Mouse (Mus musculus): Measurements from ENCODE around the gene Mug1. TPM values are rescaled to one million over a fixed set of nuclear protein-coding genes. Genes with fewer than 3 reads are reported as not detected.
"Not testable (repeated sequence)": the region's sequence is repeated elsewhere in the genome, so short reads cannot be mapped to it uniquely, and the experiment has no call there.

The Mug1 gene
- polyA plus RNA-seq (2015; fragmentation: Nextera tagmentation; extraction: Ambion mirVana): not detected in 2 replicates

DNA sequence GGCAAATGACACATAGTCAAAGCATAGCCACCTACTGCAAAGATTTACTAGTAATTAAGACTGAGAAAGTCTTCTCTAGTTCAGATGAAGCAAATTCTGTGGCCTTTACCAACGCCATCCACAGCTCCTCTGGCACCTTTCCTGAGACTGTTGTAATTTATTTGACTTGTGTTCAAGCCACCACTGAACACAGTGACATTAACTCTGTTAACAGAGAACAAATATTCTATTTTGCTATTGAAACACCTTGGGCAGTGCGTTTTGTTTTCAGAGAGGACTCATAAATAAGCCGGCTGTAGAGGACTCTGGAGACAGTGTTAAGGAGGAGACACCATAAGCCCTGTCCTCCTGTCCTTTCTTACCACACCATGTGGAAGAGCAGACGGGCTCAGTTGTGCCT is at the start of gene Mug1:
Gene Mug1, plus strand, starts transcription at position 271 of the 400 bp plus-strand sequence.
- H3K4me2 ChIP-seq (replicated peaks; ENCODE audit: low read depth, low read length); DNase-seq (ENCODE audit: low spot score); ATAC-seq; H3K9ac ChIP-seq (replicated peaks; ENCODE audit: low read depth); H3K27me3 ChIP-seq (replicated peaks; ENCODE audit: insufficient read depth, low read length); H3K36me3 ChIP-seq (ENCODE audit: insufficient read depth, low read length); H3K27ac ChIP-seq (ENCODE audit: low read length); H3K4me3 ChIP-seq (ENCODE audit: low read depth, low read length); H3K9me3 ChIP-seq (ENCODE audit: low read length); H3K4me1 ChIP-seq (ENCODE audit: insufficient read depth, low read depth, low read length): not testable (repeated sequence)
- WGBS: 74% methylated on average over 4 of the region's 4 CpGs

DNA sequence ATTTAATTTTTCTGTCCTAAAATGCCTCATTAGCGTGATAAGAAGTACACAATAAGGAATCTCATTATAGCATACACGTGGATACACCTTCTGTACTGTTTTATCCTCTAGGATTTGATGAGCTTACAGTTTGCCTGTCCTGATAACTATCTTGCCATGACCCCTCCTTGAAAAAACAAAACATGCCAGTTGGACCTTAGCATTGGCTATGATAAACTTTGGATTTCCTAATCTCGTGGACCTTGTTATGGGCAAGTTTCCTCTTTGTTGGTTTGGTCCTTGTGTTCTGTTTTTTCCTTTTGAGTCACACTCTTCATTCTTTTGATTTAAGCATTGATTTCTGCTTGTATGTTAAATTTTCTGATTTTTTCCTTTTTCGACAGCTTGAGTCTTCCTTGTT is 10.3 kb upstream of the Mug1 start:
- no peak for ATAC-seq
- no peaks in the 10 kb centered on the region for H3K36me3 ChIP-seq (ENCODE audit: insufficient read depth, low read length)

DNA sequence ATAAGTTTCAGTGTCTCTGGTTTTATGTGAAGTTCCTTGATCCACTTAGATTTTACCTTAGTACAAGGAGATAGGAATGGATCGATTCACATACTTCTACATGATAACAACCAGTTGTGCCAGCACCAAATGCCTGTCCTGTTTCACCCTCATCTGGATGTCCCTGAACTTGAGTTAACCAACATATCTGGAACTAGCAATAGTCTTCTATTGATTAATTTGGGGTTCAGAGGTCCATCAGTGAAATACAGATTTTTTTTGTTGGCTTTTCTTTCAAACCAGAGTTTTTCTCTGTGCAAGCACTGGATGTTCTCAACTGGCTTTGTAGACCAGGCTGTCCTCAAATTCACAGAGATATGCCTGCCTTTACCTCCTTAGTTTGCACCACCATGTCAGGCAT is 2.0 kb upstream of the Mug1 start:
- TF ChIP-seq CTCF (IDR thresholded peaks at IDR 0.05) (no peak), EP300 (IDR thresholded peaks at IDR 0.05) (no peak)
- H3K4me1 ChIP-seq (ENCODE audit: insufficient read depth, low read depth, low read length): no peaks in the 10 kb centered on the region
- H3K9ac ChIP-seq (replicated peaks; ENCODE audit: low read depth): no peak overlapping the region
- no peaks in the 10 kb centered on the region for H3K36me3 ChIP-seq (ENCODE audit: insufficient read depth, low read length)
- H3K27ac ChIP-seq (ENCODE audit: low read length): no peak overlapping the region
- H3K4me3 ChIP-seq (ENCODE audit: low read depth, low read length): no peak overlapping the region
- H3K4me2 ChIP-seq (replicated peaks; ENCODE audit: low read depth, low read length): no peak overlapping the region
- H3K27me3 ChIP-seq (replicated peaks; ENCODE audit: insufficient read depth, low read length): no peaks in the 10 kb centered on the region
- DNase-seq (ENCODE audit: low spot score) (no peak), ATAC-seq (no peak)
- H3K9me3 ChIP-seq (ENCODE audit: low read length): no peaks in the 10 kb centered on the region
- 83% methylated on average over 1 of the region's 1 CpGs for WGBS

More for the DNA sequence above, 10.3 kb upstream of the Mug1 start:
- WGBS: 73% methylated on average over 4 of the region's 4 CpGs
- no peak overlapping the region for H3K4me2 ChIP-seq (replicated peaks; ENCODE audit: low read depth, low read length)
- no peak overlapping the region for H3K4me3 ChIP-seq (ENCODE audit: low read depth, low read length)
- no peaks in the 10 kb centered on the region for H3K4me1 ChIP-seq (ENCODE audit: insufficient read depth, low read depth, low read length)
- H3K27ac ChIP-seq (ENCODE audit: low read length): no peak overlapping the region
- no peak overlapping the region for H3K9ac ChIP-seq (replicated peaks; ENCODE audit: low read depth)
- no peaks in the 10 kb centered on the region for H3K9me3 ChIP-seq (ENCODE audit: low read length)
- DNase-seq (ENCODE audit: low spot score): no peak
- no peaks in the 10 kb centered on the region for H3K27me3 ChIP-seq (replicated peaks; ENCODE audit: insufficient read depth, low read length)
- TF ChIP-seq EP300 (IDR thresholded peaks at IDR 0.05) (no peak), CTCF (IDR thresholded peaks at IDR 0.05) (no peak)

DNA sequence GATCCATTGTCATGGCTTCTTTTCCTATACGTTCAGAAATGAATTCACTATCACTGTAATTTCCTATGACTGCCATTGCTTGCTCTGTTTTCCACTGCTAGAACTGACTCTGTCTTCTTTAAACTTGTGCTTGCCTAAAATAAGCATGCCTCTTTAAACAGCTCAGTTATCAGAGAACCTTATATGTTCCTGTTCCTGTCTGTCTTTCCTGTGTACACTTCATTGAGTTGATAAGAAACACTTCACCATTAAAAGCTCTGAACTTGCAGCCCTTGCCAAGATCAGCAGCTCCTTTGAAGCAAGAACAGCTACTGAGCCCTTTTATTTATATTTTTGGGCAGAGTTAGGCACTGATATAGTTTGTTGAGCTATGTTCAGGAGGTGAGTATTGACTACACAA is 10.0 kb downstream of the Mug1 start:
- DNase-seq (ENCODE audit: low spot score) (no peak), ATAC-seq (no peak)
- no peaks in the 10 kb centered on the region for H3K4me1 ChIP-seq (ENCODE audit: insufficient read depth, low read depth, low read length)

More for the DNA sequence above, 10.0 kb downstream of the Mug1 start:
- no peak overlapping the region for H3K4me3 ChIP-seq (ENCODE audit: low read depth, low read length)
- no peak overlapping the region for H3K4me2 ChIP-seq (replicated peaks; ENCODE audit: low read depth, low read length)
- H3K36me3 ChIP-seq (ENCODE audit: insufficient read depth, low read length): no peaks in the 10 kb centered on the region
- H3K27me3 ChIP-seq (replicated peaks; ENCODE audit: insufficient read depth, low read length): no peaks in the 10 kb centered on the region
- H3K9me3 ChIP-seq (ENCODE audit: low read length): no peaks in the 10 kb centered on the region
- no peak overlapping the region for H3K27ac ChIP-seq (ENCODE audit: low read length)
- WGBS: 20% methylated on average over 1 of the region's 1 CpGs
- H3K9ac ChIP-seq (replicated peaks; ENCODE audit: low read depth): no peak overlapping the region
- TF ChIP-seq EP300 (IDR thresholded peaks at IDR 0.05): no peak
- TF ChIP-seq CTCF (IDR thresholded peaks at IDR 0.05): no peak

Other genes with a start within 250 kb of the Mug1 start
- 2.1 TPM in 2 replicates for gene A2m, start 203.2 kb upstream of the Mug1 start, polyA plus RNA-seq (2015; fragmentation: Nextera tagmentation; extraction: Ambion mirVana)
- gene Gm7298, start 105.6 kb upstream of the Mug1 start, polyA plus RNA-seq (2015; fragmentation: Nextera tagmentation; extraction: Ambion mirVana): not detected in 2 replicates
- gene Mug2, start 168.2 kb downstream of the Mug1 start, polyA plus RNA-seq (2015; fragmentation: Nextera tagmentation; extraction: Ambion mirVana): not detected in 2 replicates